Mouse (Mus musculus): ENCODE results near the gene Tal1. TPM values are rescaled to one million over a fixed set of nuclear protein-coding genes. Genes with fewer than 3 reads are reported as not detected.

Tal1 gene
- total and polyA plus RNA-seq, 2 experiments from 2014 or later: 0.78 to 10.7 TPM

GRCm38 (mm10) chr4:115060753-115061152, 4.5 kb downstream of the Tal1 start:
- no peaks in the 10 kb centered on the region for H3K9me3 ChIP-seq (replicated peaks; ENCODE audit: control insufficient read depth, low read length)
- peak overlapping the region; percentile 87; the same call in 1 of the 2 replicates for H3K27ac ChIP-seq (ENCODE audit: low read depth)
- 21% methylated on average over 3 of the region's 3 CpGs for WGBS
- no peak overlapping the region for H3K9ac ChIP-seq (replicated peaks; ENCODE audit: low read depth, low read length)
- no peak for TF ChIP-seq CTCF (IDR thresholded peaks at IDR 0.05; ENCODE audit: low read depth)
- TF ChIP-seq EP300 (IDR thresholded peaks at IDR 0.05; ENCODE audit: low read depth): no peak
- peak overlapping the region; percentile 52 for H3K4me2 ChIP-seq (ENCODE audit: low read depth, low read length)
- H3K4me1 ChIP-seq (ENCODE audit: control insufficient read depth, insufficient read depth): peaks cover 6% of the 10 kb centered on the region; the same call in 1 of the 2 replicates
- peak overlapping the region; percentile 56 for H3K4me3 ChIP-seq (ENCODE audit: low read depth, low read length)
- no peaks in the 10 kb centered on the region for H3K36me3 ChIP-seq (replicated peaks; ENCODE audit: control insufficient read depth, insufficient read depth, low read length)
- DNase-seq (ENCODE audit: low spot score) (no peak), ATAC-seq (ENCODE audit: insufficient read depth, low read depth) (no peak)
- H3K27me3 ChIP-seq (ENCODE audit: control insufficient read depth, insufficient read depth, low read length): peaks cover 93% of the 10 kb centered on the region

- Histone ChIP-seq H3K4me3 (ENCODE audit: low read depth, low read length) (peak overlapping the region; percentile 63), H3K9me3 (replicated peaks; ENCODE audit: control insufficient read depth, low read length) (no peaks in the 10 kb centered on the region), H3K4me2 (ENCODE audit: low read depth, low read length) (peak overlapping the region; percentile 84), H3K36me3 (replicated peaks; ENCODE audit: control insufficient read depth, insufficient read depth, low read length) (no peaks in the 10 kb centered on the region), H3K9ac (replicated peaks; ENCODE audit: low read depth, low read length) (peak overlapping the region; percentile 48; the same call in 1 of the 2 replicates), H3K27ac (ENCODE audit: low read depth) (no peak overlapping the region), H3K4me1 (ENCODE audit: control insufficient read depth, insufficient read depth) (peaks cover 6% of the 10 kb centered on the region; the same call in 1 of the 2 replicates), H3K27me3 (ENCODE audit: control insufficient read depth, insufficient read depth, low read length) (peaks cover 93% of the 10 kb centered on the region)
- 5% methylated on average over 9 of the region's 9 CpGs for WGBS
- no peak for ATAC-seq (ENCODE audit: insufficient read depth, low read depth)
- no peak for DNase-seq (ENCODE audit: low spot score)
- TF ChIP-seq EP300 (IDR thresholded peaks at IDR 0.05; ENCODE audit: low read depth) (no peak), CTCF (IDR thresholded peaks at IDR 0.05; ENCODE audit: low read depth) (no peak)
Observed at GRCm38 (mm10) chr4:115062540-115062874, 6.3 kb downstream of the Tal1 start.

GRCm38 (mm10) chr4:115062875-115063517, 6.8 kb downstream of the Tal1 start:
- TF ChIP-seq EP300 (IDR thresholded peaks at IDR 0.05; ENCODE audit: low read depth) (no peak), CTCF (IDR thresholded peaks at IDR 0.05; ENCODE audit: low read depth) (no peak)
- H3K27me3 ChIP-seq (ENCODE audit: control insufficient read depth, insufficient read depth, low read length): peaks cover 88% of the 10 kb centered on the region
- peak overlapping the region; percentile 63 for H3K4me3 ChIP-seq (ENCODE audit: low read depth, low read length)
- H3K36me3 ChIP-seq (replicated peaks; ENCODE audit: control insufficient read depth, insufficient read depth, low read length): no peaks in the 10 kb centered on the region
- WGBS: under 1% methylated on average over 45 of the region's 58 CpGs
- H3K9me3 ChIP-seq (replicated peaks; ENCODE audit: control insufficient read depth, low read length): no peaks in the 10 kb centered on the region
- peak; percentile 55 for ATAC-seq (ENCODE audit: insufficient read depth, low read depth)
- H3K27ac ChIP-seq (ENCODE audit: low read depth): no peak overlapping the region
- H3K4me1 ChIP-seq (ENCODE audit: control insufficient read depth, insufficient read depth): peaks cover 6% of the 10 kb centered on the region; the same call in 1 of the 2 replicates
- H3K4me2 ChIP-seq (ENCODE audit: low read depth, low read length): peak overlapping the region; percentile 84
- DNase-seq (ENCODE audit: low spot score): no peak
- peak overlapping the region; percentile 48 for H3K9ac ChIP-seq (replicated peaks; ENCODE audit: low read depth, low read length)

- Histone ChIP-seq H3K36me3 (replicated peaks; ENCODE audit: control insufficient read depth, insufficient read depth, low read length) (no peaks in the 10 kb centered on the region), H3K9me3 (replicated peaks; ENCODE audit: control insufficient read depth, low read length) (no peaks in the 10 kb centered on the region), H3K4me2 (ENCODE audit: low read depth, low read length) (peak overlapping the region; percentile 84), H3K4me3 (ENCODE audit: low read depth, low read length) (peak overlapping the region; percentile 63), H3K4me1 (ENCODE audit: control insufficient read depth, insufficient read depth) (peaks cover 6% of the 10 kb centered on the region; the same call in 1 of the 2 replicates), H3K27ac (ENCODE audit: low read depth) (no peak overlapping the region), H3K27me3 (ENCODE audit: control insufficient read depth, insufficient read depth, low read length) (peaks cover 88% of the 10 kb centered on the region), H3K9ac (replicated peaks; ENCODE audit: low read depth, low read length) (peak overlapping the region; percentile 48)
- DNase-seq (ENCODE audit: low spot score) (no peak), ATAC-seq (ENCODE audit: insufficient read depth, low read depth) (no peak)
- 5% methylated on average over 31 of the region's 31 CpGs for WGBS
- TF ChIP-seq EP300 (IDR thresholded peaks at IDR 0.05; ENCODE audit: low read depth) (no peak), CTCF (IDR thresholded peaks at IDR 0.05; ENCODE audit: low read depth) (no peak)
Observed at GRCm38 (mm10) chr4:115063518-115064239, 7.5 kb downstream of the Tal1 start.

- ATAC-seq (ENCODE audit: insufficient read depth, low read depth): peak; percentile 59; the same call in 1 of the 2 replicates
- no peaks in the 10 kb centered on the region for H3K36me3 ChIP-seq (replicated peaks; ENCODE audit: control insufficient read depth, insufficient read depth, low read length)
- H3K27ac ChIP-seq (ENCODE audit: low read depth): no peak overlapping the region
- no peak for DNase-seq (ENCODE audit: low spot score)
- 25% methylated on average over 1 of the region's 1 CpGs for WGBS
- TF ChIP-seq EP300 (IDR thresholded peaks at IDR 0.05; ENCODE audit: low read depth): no peak
- no peak; the same call in 1 of the 2 replicates for TF ChIP-seq CTCF (IDR thresholded peaks at IDR 0.05; ENCODE audit: low read depth)
- no peaks in the 10 kb centered on the region for H3K9me3 ChIP-seq (replicated peaks; ENCODE audit: control insufficient read depth, low read length)
- H3K4me2 ChIP-seq (ENCODE audit: low read depth, low read length): no peak overlapping the region
- 0 out of 2 replicates have a peak, but pooled peaks cover 4% of the 10 kb centered on the region for H3K4me1 ChIP-seq (ENCODE audit: control insufficient read depth, insufficient read depth)
- no peak overlapping the region for H3K4me3 ChIP-seq (ENCODE audit: low read depth, low read length)
- H3K9ac ChIP-seq (replicated peaks; ENCODE audit: low read depth, low read length): no peak overlapping the region
- H3K27me3 ChIP-seq (ENCODE audit: control insufficient read depth, insufficient read depth, low read length): peaks cover 14% of the 10 kb centered on the region
Observed at GRCm38 (mm10) chr4:115071668-115072067, 15.4 kb downstream of the Tal1 start.

Measured in heart, postnatal 0 days (tissue).